Mouse (Mus musculus): ENCODE measurements at regions not wholly inside any gene's neighbourhood (a gene's known extent, or its start where the extent isn't known, plus 50 kb on each side); places are given as distances from the start of the nearest gene placed in this dataset.

DNA sequence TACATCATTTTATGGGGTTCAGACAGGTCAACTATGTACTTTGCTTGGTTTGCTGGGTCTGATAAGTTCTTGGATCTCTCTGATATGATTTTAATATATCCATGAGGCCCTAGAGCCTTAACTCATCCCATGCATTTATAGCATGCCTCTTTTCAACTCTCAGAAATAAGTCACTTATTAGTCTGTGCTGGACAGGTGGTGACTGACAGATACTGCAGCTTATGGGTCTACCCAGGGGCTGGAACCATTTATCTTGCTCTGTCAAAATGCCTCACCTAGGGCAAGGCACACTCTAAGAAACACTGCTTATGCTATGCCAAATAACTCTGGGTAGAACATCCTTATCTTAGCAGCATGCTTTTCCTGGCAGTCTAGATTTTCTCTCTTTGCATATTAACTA lies 225.6 kb downstream of the Mbnl1 start:
- no peaks in the 10 kb centered on the region for H3K4me1 ChIP-seq

DNA sequence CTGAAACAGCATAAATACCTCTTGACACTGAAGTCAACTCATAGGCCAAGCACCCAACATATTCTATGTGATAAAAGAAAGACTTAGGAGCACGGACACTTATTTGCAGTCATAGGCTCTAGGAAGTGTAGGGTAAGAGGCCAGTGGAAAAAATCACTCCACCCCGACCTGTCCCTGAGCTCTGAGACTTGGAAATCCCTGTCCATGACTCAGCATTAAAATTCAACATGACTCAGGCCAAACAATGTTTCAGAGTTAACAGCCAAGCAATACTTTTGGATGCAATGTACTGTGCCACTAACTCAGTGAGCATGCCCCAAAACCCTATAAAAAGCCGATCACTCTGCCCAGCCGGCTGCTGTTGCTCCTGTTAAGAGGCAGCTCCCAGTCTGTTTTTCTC lies 234.5 kb downstream of the Mbnl1 start:
- Histone ChIP-seq H3K36me3 (no peaks in the 10 kb centered on the region), H3K9ac (no peak overlapping the region), H3K4me3 (no peak overlapping the region), H3K27me3 (no peaks in the 10 kb centered on the region), H3K9me3 (replicated peaks) (no peaks in the 10 kb centered on the region), H3K27ac (no peak overlapping the region), H3K4me1 (no peaks in the 10 kb centered on the region), H3K4me2 (replicated peaks) (no peak overlapping the region)
- 89% methylated on average over 4 of the region's 4 CpGs for WGBS
- ATAC-seq (ENCODE audit: low FRiP score), result no peak

More for the DNA sequence above, 225.6 kb downstream of the Mbnl1 start:
- Histone ChIP-seq H3K36me3 (no peaks in the 10 kb centered on the region), H3K4me2 (replicated peaks) (no peak overlapping the region), H3K9ac (no peak overlapping the region), H3K27ac (no peak overlapping the region), H3K9me3 (replicated peaks) (no peaks in the 10 kb centered on the region), H3K27me3 (no peaks in the 10 kb centered on the region), H3K4me3 (no peak overlapping the region)
- ATAC-seq (ENCODE audit: low FRiP score), result no peak

DNA sequence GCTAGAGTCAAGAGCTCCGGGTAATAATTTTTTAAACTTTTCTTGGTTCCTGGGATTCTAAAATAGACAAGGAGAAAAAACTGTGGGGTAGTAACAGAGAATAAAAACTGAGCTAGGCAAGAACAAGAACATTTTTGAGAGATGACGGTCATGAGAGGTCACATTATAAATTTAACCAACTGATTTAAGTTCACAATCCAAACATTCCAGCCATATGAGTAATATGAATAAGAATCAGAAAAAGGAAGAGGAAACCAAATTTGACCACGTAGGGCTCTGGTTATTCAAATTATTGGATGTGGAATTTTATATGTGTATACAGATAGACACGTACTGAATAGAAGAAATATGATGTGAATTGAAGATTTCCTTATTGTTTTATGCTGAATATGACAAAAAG lies 240.3 kb downstream of the Mbnl1 start:
- 89% methylated on average over 4 of the region's 4 CpGs for WGBS
- Histone ChIP-seq H3K27me3 (no peaks in the 10 kb centered on the region), H3K4me1 (no peaks in the 10 kb centered on the region), H3K9me3 (replicated peaks) (no peaks in the 10 kb centered on the region), H3K36me3 (no peaks in the 10 kb centered on the region), H3K27ac (no peak overlapping the region), H3K4me2 (replicated peaks) (no peak overlapping the region), H3K9ac (no peak overlapping the region), H3K4me3 (no peak overlapping the region)
- no peak for ATAC-seq (ENCODE audit: low FRiP score)

DNA sequence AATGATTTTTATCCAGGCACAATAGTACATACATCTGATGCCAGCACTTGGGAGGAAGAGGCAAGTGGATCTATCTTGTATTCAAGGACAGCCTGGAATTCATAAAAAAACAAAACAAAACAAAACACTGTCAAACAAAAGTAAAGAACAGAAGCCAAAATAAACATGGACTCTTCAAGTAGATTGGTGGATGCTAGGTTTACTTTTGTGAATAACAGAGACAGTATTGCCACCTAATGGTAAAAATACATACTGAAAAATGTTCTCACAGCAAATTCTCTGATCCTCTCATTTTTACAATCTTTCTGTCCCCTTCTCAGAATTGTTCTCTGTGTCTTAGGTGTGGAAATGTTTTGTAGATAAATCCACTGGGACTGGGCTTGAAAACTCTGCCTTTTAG lies 247.7 kb downstream of the Mbnl1 start:
- no peak for ATAC-seq (ENCODE audit: low FRiP score)

DNA sequence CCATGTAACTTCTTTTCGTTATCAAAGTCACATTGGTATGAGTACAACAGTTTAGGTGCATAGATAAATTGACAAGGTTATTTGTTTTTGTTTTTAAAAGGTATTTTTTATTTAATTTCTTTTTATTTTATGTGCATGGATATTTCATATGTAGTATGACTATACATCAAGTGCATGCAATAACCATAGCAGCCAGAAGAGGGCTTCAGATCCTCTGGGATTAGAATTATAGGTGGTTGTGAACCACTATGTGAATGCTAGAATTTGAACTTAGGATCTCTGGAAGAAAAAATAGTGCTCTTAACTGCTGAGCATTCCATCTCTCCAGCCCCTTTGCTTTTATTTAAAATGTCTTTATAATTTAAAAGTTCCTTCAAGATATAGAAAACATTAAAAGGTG lies 258.7 kb downstream of the Mbnl1 start:
- no peak overlapping the region for H3K27ac ChIP-seq
- no peak overlapping the region for H3K4me2 ChIP-seq (replicated peaks)
- H3K4me1 ChIP-seq, result no peaks in the 10 kb centered on the region
- no peak for ATAC-seq (ENCODE audit: low FRiP score)
- no peaks in the 10 kb centered on the region for H3K36me3 ChIP-seq
- H3K4me3 ChIP-seq, result no peak overlapping the region
- H3K9me3 ChIP-seq (replicated peaks), result no peaks in the 10 kb centered on the region
- H3K9ac ChIP-seq, result no peak overlapping the region
- no peaks in the 10 kb centered on the region for H3K27me3 ChIP-seq
- 78% methylated on average over 1 of the region's 1 CpGs for WGBS

More for the DNA sequence above, 247.7 kb downstream of the Mbnl1 start:
- Histone ChIP-seq H3K36me3 (no peaks in the 10 kb centered on the region), H3K9me3 (replicated peaks) (no peaks in the 10 kb centered on the region), H3K27me3 (no peaks in the 10 kb centered on the region), H3K9ac (no peak overlapping the region), H3K4me3 (no peak overlapping the region), H3K4me1 (no peaks in the 10 kb centered on the region), H3K4me2 (replicated peaks) (no peak overlapping the region), H3K27ac (no peak overlapping the region)

DNA sequence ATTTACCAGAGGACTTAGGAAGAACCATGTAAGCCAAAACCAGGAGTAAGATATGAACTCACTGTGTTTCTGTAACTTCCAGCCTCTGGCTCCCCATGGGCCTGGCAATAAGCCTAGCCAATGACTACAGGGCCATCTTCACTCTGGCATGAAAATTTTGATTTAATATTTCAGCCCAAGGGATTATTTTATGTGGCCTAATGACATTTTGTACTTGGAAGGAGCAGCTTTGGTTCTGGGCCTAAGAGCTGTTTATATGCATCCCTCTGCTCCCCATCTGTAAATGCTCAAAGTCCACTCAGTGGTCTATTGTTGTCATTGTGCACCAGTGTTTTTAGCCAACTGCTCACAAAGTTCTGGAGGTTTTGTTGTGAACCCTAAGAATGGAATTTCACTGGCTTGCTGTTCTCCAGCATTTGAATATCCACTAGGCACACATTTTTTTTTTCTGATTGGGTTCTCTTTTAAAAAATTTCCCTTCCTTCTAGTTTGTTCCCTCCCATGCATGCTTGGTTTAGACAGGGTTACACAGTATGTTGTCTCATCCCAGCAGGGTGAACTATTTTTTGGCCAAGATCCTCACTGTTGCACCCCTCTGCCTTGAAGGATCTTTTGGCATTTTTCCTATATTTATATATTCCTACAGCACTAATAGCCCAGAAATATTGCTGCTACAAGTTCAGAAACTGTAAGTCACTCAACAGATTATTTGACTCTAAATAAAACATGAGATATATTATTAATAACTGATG lies 261.9 kb upstream of the P2ry1 start:
- Histone ChIP-seq H3K27ac (no peak overlapping the region), H3K27me3 (no peaks in the 10 kb centered on the region), H3K4me1 (no peaks in the 10 kb centered on the region), H3K9ac (no peak overlapping the region), H3K4me2 (replicated peaks) (no peak overlapping the region), H3K4me3 (no peak overlapping the region), H3K36me3 (no peaks in the 10 kb centered on the region), H3K9me3 (replicated peaks) (no peaks in the 10 kb centered on the region)
- no peak for ATAC-seq (ENCODE audit: low FRiP score)

DNA sequence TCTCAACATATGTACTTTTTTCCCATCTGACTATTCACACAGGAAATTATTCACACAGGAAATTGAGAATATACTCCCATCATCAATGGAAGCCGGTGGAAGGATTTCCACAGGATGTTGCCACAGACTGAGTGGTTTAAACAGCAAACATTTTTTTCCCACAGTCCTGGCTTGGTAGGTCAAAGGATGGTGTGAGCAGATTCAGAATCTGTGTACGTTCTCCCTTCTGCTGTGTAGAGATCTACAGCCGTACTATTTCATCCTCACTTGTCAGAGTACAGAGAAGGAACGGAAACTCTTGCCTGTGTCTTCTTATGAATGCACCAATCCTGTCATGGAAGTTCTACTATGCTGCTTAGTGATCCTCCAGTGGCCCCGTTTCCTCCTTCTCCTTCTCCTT lies 261.2 kb upstream of the P2ry1 start:
- Histone ChIP-seq H3K4me3 (no peak overlapping the region), H3K9me3 (replicated peaks) (no peaks in the 10 kb centered on the region), H3K27ac (no peak overlapping the region), H3K9ac (no peak overlapping the region), H3K4me2 (replicated peaks) (no peak overlapping the region), H3K27me3 (no peaks in the 10 kb centered on the region), H3K4me1 (no peaks in the 10 kb centered on the region), H3K36me3 (no peaks in the 10 kb centered on the region)
- 88% methylated on average over 5 of the region's 5 CpGs for WGBS
- ATAC-seq (ENCODE audit: low FRiP score), result no peak

DNA sequence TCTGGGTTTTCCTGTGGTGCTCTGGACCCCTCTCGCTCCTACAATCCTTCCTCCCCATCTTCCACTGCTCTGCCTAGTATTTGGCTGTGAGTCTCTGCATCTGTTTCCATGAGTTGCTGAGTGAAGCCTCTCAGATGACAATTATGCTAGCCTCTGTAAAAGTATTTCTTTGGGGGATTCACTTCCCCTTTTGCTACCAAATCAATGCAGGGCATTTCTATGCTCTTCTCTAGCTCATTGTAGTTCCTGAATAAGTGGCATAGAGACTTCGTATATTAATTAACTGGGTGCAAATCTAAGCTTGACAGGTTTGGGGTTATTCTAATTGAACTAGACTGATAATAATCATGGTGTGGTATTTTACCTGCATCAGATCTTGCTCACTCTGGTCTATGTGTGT lies 260.4 kb upstream of the P2ry1 start:
- no peaks in the 10 kb centered on the region for H3K36me3 ChIP-seq
- no peaks in the 10 kb centered on the region for H3K27me3 ChIP-seq
- no peaks in the 10 kb centered on the region for H3K4me1 ChIP-seq
- H3K9ac ChIP-seq, result no peak overlapping the region
- WGBS, result 93% methylated on average over 2 of the region's 2 CpGs
- H3K27ac ChIP-seq, result no peak overlapping the region
- ATAC-seq (ENCODE audit: low FRiP score), result no peak
- H3K9me3 ChIP-seq (replicated peaks), result no peaks in the 10 kb centered on the region
- H3K4me3 ChIP-seq, result no peak overlapping the region
- no peak overlapping the region for H3K4me2 ChIP-seq (replicated peaks)

DNA sequence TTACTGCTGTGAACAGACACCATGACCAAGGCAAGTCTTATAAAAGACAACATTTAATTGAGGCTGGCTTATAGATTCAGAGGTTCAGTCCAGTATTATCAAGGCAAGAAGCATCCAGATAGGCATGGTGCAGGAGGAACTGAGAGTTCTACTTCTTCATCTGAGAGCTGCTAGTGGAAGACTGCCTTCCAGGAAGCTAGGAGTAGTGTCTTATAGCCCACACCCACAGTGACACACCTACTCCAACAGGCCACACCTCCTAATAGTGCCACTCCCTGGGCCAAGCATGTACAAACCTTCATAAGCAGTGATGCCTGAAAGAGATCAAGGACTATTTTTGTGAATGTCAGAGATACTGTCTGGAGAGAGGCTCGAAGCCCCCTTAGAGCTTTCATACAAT lies 257.5 kb upstream of the P2ry1 start:
- H3K27me3 ChIP-seq, result no peaks in the 10 kb centered on the region

DNA sequence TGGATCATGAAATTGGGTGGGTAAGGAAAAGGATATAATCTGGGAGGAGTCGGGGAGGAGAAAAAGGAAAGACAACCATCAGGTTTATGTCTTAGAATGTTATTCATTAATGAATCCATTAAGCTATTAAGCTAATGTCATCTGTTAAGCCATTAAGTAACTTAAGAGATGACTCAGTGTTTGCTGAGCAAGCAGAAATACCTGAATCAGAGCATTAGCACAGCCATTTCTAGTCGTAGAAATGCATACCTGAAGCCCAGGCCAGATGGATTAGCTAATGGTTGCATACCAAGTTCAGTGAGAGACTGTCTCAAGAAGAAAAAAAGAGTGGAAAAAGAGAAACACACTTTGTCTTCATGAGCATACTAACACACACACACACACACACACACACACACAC lies 244.0 kb upstream of the P2ry1 start:
- no peaks in the 10 kb centered on the region for H3K36me3 ChIP-seq
- WGBS, result 77% methylated on average over 2 of the region's 2 CpGs

More for the DNA sequence above, 257.5 kb upstream of the P2ry1 start:
- no peak overlapping the region for H3K27ac ChIP-seq
- H3K9ac ChIP-seq, result no peak overlapping the region
- H3K36me3 ChIP-seq, result no peaks in the 10 kb centered on the region
- no peaks in the 10 kb centered on the region for H3K4me1 ChIP-seq
- H3K9me3 ChIP-seq (replicated peaks), result no peaks in the 10 kb centered on the region
- WGBS, result 93% methylated on average over 1 of the region's 1 CpGs
- ATAC-seq (ENCODE audit: low FRiP score), result no peak
- H3K4me3 ChIP-seq, result no peak overlapping the region
- H3K4me2 ChIP-seq (replicated peaks), result no peak overlapping the region

DNA sequence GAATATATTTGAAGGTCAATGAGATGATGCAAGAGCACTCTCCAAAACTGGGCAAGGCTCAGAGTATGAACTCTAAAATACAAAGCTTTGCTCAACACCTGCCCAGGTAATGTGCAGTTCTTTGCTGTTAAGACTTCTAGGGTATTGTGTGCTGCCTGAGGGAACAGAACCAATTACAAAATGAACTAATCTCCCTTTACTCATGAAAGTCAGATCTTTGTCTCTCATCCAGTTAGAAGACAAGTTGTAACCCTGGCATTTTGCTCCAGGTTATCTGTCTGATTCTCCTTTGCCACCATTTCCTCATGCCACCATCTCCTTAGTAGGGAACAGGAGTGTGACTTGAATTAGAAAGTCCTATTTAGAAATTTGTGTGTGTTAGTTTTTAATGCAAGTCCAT lies 243.5 kb upstream of the P2ry1 start:
- no peak overlapping the region for H3K9ac ChIP-seq
- no peak overlapping the region for H3K27ac ChIP-seq
- no peak for ATAC-seq (ENCODE audit: low FRiP score)
- H3K4me2 ChIP-seq (replicated peaks), result no peak overlapping the region
- H3K4me3 ChIP-seq, result no peak overlapping the region
- no peaks in the 10 kb centered on the region for H3K4me1 ChIP-seq
- no peaks in the 10 kb centered on the region for H3K27me3 ChIP-seq
- no peaks in the 10 kb centered on the region for H3K36me3 ChIP-seq
- no peaks in the 10 kb centered on the region for H3K9me3 ChIP-seq (replicated peaks)

More for the DNA sequence above, 244.0 kb upstream of the P2ry1 start:
- H3K27ac ChIP-seq, result no peak overlapping the region
- no peaks in the 10 kb centered on the region for H3K9me3 ChIP-seq (replicated peaks)
- H3K27me3 ChIP-seq, result no peaks in the 10 kb centered on the region
- H3K9ac ChIP-seq, result no peak overlapping the region
- no peak overlapping the region for H3K4me2 ChIP-seq (replicated peaks)
- no peaks in the 10 kb centered on the region for H3K4me1 ChIP-seq
- H3K4me3 ChIP-seq, result no peak overlapping the region
- ATAC-seq (ENCODE audit: low FRiP score), result no peak

DNA sequence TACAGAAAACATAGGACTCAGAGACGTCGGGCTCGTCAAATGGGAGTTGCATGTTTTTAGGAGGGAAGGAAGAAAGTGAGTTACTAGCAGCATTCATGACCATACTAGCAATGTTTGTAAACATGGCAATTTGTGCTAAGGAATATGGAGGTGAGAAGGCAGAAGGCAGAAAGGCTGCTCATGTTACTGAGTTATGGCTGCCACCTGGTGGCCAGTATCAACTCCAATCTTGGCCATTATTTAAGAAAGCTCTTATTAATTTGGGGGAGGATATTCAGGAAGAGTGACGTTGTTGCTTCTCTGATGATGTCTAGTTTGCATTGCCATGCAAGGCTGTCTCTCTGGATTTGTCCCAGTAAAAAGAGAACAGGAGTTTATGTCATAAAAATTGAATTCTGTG lies 239.7 kb upstream of the P2ry1 start:
- no peak overlapping the region for H3K4me2 ChIP-seq (replicated peaks)

DNA sequence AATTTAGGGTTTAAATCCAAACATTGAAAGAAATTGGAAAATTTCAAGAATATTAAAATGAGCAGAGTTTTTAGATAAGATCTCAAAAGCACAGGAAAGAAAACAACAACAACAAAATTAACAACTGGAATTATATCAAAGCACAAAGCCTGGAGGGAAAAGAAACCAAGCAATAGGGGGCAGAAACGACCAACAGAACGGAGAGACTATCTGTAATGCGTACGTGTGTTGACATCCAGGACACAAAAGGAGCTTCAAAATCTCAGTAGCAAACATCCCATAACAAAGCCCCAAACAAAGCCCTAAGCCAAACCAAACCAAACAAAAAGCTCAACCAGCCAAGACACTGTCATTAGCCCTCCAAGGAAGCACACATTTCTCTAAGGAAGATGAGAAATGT lies 237.5 kb upstream of the P2ry1 start:
- Histone ChIP-seq H3K27me3 (no peaks in the 10 kb centered on the region), H3K4me2 (replicated peaks) (no peak overlapping the region), H3K9me3 (replicated peaks) (no peaks in the 10 kb centered on the region), H3K4me1 (no peaks in the 10 kb centered on the region), H3K36me3 (no peaks in the 10 kb centered on the region), H3K9ac (no peak overlapping the region), H3K4me3 (no peak overlapping the region), H3K27ac (no peak overlapping the region)
- 51% methylated on average over 4 of the region's 4 CpGs for WGBS
- no peak for ATAC-seq (ENCODE audit: low FRiP score)

More for the DNA sequence above, 239.7 kb upstream of the P2ry1 start:
- Histone ChIP-seq H3K27me3 (no peaks in the 10 kb centered on the region), H3K4me1 (no peaks in the 10 kb centered on the region), H3K36me3 (no peaks in the 10 kb centered on the region), H3K27ac (no peak overlapping the region), H3K9ac (no peak overlapping the region), H3K4me3 (no peak overlapping the region), H3K9me3 (replicated peaks) (no peaks in the 10 kb centered on the region)
- 63% methylated on average over 4 of the region's 4 CpGs for WGBS
- no peak for ATAC-seq (ENCODE audit: low FRiP score)

All from hindbrain, embryonic 12.5 days (tissue).